Mouse (Mus musculus): ENCODE results near the gene Gm28230. TPM values are rescaled to one million over a fixed set of nuclear protein-coding genes. Genes with fewer than 3 reads are reported as not detected.

Gene Gm28230
- polyA plus RNA-seq, 1 experiment, result not detected

DNA sequence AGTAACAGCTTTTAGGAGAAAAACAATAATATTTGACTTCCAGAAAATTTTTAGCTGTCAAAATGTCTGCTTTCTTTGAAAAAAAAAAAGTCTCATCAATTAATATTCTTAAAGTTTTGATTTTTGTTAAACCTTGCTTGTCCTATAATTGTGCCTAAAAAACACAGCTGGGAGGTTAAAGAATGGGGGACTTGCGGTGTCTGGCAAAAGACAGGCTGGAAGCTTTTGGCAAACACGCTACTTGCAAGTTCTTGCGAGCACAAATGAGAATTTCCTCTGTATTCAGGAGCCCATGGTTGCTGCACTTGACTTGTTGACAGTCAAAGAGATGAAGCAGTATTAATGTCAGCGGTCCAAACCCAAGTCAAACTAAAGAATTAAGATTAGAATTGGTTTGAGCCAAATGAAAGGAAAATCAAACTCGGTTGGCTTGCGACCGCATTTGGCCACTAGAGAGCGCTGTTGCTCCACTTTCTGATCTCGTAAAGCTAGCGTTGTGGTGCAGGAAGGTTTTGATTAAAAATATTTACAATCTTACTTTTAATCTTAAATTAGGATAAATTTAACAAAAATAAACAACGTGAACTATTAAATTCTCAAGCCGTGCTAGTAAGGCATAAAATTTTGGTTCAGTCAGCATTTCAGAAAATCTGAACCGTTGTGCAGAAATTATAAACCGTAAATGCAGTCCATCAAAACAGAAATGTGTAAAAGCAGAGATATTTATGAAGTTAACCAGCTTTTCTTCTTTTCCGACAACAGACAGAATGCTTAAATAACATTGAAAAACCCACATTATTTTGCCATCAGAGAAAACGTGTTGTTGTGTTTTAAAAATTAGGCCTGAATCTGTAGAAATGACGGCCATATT, 24.3 kb upstream of the Gm28230 start:
- 13% methylated on average over 17 of the region's 17 CpGs for WGBS
- peak; percentile 39; the same call in 1 of the 2 replicates for TF ChIP-seq CTCF (IDR thresholded peaks at IDR 0.05; ENCODE audit: insufficient read depth, low read depth, low read length)
- no peak for TF ChIP-seq POLR2A (IDR thresholded peaks at IDR 0.05; ENCODE audit: insufficient read depth, low read depth, low read length)
- Histone ChIP-seq H3K27ac (ENCODE audit: insufficient read depth, low read depth, low read length) (no peak overlapping the region), H3K4me3 (ENCODE audit: insufficient read depth, low read depth, low read length) (no peak overlapping the region), H3K4me1 (ENCODE audit: control insufficient read depth, insufficient read depth, low read length) (peaks cover 8% of the 10 kb centered on the region; the same call in 1 of the 2 replicates)

DNA sequence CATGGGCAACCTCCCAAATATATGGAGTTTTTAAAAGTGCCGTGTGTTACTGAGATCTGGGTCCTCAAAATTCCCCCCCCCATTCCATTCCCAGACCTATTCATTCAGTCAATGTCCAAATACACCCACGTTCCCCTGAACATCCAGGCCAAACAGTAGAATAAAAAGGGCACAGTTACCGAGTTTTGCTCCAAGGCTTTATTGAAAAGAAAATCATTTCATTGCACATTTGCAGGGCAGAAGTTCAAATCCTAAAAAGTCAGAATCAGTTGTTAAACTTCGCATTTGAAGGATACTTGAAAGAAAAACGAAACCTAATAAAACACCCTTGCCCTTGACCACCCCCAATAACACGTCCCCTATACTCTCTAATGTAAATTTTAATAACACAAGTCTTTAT, 23.7 kb upstream of the Gm28230 start:
- H3K4me1 ChIP-seq (ENCODE audit: control insufficient read depth, insufficient read depth, low read length), result peaks cover 8% of the 10 kb centered on the region; the same call in 1 of the 2 replicates
- no peak for TF ChIP-seq POLR2A (IDR thresholded peaks at IDR 0.05; ENCODE audit: insufficient read depth, low read depth, low read length)
- TF ChIP-seq CTCF (IDR thresholded peaks at IDR 0.05; ENCODE audit: insufficient read depth, low read depth, low read length), result no peak
- H3K4me3 ChIP-seq (ENCODE audit: insufficient read depth, low read depth, low read length), result no peak overlapping the region
- no peak overlapping the region for H3K27ac ChIP-seq (ENCODE audit: insufficient read depth, low read depth, low read length)
- WGBS, result 20% methylated on average over 6 of the region's 6 CpGs

DNA sequence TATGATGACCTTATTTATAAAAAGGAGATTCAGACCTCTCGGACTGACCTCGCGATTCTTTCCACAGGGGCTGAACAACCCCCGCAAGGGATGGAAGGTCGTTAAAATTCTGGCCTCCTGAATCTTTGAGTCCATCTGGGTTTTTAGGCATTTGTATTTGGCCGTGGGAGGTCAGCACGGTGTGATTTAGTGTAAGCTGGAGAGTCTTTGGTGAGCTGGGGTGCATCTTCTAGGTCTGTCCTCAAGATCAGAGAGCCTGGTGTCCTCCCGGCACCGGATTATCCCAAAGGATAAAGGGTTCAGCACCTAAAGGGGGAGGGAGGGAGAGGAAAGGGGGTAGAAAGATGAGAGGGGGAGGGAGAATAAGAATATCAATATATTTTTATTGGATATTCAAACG, 23.2 kb upstream of the Gm28230 start:
- Histone ChIP-seq H3K27ac (ENCODE audit: insufficient read depth, low read depth, low read length) (no peak overlapping the region), H3K4me3 (ENCODE audit: insufficient read depth, low read depth, low read length) (no peak overlapping the region), H3K4me1 (ENCODE audit: control insufficient read depth, insufficient read depth, low read length) (0 out of 2 replicates have a peak, but pooled peaks cover 3% of the 10 kb centered on the region)
- 7% methylated on average over 10 of the region's 10 CpGs for WGBS
- TF ChIP-seq CTCF (IDR thresholded peaks at IDR 0.05; ENCODE audit: insufficient read depth, low read depth, low read length) (no peak), POLR2A (IDR thresholded peaks at IDR 0.05; ENCODE audit: insufficient read depth, low read depth, low read length) (no peak)

DNA sequence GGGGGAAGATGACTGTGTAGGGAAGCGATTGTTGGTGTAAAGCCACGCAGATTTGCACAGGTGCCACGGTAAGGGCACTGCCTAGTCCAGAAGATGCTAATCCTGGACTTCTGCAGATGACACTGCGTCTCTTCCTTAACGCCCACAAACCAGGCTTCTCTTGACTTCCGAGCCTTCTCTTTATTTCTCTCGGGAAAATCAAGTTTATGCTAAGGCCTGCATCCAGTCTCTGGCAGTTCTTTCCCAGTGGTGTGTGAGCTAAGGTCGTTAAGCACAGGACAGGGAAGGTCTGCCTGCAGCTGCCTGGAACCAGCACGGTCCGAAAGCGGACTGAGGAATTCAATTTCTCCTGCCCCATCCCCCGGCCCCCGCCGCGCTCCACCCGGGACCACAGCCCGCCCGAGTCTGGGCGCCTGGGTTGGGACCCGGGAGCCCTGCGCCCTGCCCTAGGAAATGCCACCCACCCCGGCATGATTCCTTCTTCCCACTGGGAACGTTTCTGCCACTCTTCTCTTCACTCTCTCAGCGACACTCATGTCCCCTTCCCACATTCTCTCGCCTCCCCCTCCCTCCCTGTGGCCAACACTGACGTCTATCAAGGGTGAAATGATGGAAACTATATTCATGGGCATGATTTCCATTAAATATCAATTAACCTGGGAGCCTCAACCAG, 22.7 kb upstream of the Gm28230 start:
- 4% methylated on average over 26 of the region's 26 CpGs for WGBS
- TF ChIP-seq CTCF (IDR thresholded peaks at IDR 0.05; ENCODE audit: insufficient read depth, low read depth, low read length) (no peak), POLR2A (IDR thresholded peaks at IDR 0.05; ENCODE audit: insufficient read depth, low read depth, low read length) (no peak)
- Histone ChIP-seq H3K27ac (ENCODE audit: insufficient read depth, low read depth, low read length) (no peak overlapping the region), H3K4me3 (ENCODE audit: insufficient read depth, low read depth, low read length) (no peak overlapping the region), H3K4me1 (ENCODE audit: control insufficient read depth, insufficient read depth, low read length) (0 out of 2 replicates have a peak, but pooled peaks cover 3% of the 10 kb centered on the region)

DNA sequence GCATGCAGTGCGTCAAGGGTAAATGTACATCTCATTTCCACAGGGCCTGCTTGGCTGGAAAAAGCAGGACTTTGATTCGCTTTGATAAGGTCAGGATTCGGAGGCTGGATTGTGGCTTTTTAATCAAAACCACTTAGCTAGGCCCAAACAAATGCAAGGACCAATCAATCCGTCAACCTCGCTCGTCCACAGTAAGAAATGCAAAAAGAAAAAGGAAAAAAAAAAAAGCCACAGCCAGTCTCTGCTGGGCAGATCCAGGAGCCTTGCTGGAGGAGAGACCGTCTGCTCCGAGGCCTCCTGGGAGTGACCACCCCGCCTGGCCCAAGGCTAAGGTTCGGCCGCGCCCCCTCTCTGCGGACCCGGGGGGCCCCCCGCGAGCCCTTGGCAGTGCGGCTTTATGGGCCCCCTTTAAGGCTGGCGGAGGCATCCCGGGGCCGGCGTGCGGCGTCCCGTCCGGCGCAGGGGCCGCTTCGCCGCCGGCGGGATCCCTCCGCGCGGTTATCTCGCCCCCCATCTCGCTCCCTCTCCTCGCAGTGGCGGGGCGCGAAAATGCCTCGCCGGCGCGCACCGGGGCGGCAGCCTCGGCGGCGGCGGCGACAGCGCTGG, 22.0 kb upstream of the Gm28230 start, which contains the start of gene Hoxd8:
Gene Hoxd8, plus strand, starts transcription at position 223 of the 606 bp plus-strand sequence.
- TF ChIP-seq CTCF (IDR thresholded peaks at IDR 0.05; ENCODE audit: insufficient read depth, low read depth, low read length), result no peak
- 2% methylated on average over 48 of the region's 52 CpGs for WGBS
- no peak within 1 kb of the TSS for H3K27ac ChIP-seq (ENCODE audit: insufficient read depth, low read depth, low read length)
- H3K4me1 ChIP-seq (ENCODE audit: control insufficient read depth, insufficient read depth, low read length), result 0 out of 2 replicates have a peak, but pooled peaks cover 3% of the 10 kb centered on the region
- H3K4me3 ChIP-seq (ENCODE audit: insufficient read depth, low read depth, low read length), result peak within 1 kb of the TSS; percentile 13; the same call in 1 of the 2 replicates

DNA sequence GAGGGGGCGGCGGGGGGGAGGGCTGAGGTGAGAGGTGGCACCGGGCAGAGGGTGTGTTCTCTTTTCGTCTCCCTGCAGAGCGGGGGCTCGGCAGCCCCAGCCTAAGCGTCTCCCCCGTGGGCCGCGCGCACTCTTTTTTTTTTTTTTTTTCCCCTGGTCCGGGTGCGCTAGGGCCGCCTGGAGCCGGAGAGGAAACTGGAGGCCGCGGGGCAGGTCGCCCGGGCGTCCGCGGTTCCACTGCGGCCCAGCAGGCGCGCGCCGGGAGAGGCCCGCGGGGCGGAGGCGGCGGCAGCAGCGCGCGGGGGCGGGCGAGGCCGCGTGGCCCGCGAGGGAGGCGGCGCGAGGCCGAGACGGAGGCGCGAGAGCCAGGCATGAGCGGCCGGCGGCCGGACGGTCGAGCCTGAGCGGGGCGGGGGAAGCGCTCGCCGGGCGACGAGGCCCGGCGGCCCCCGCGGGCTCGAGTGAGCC, 21.5 kb upstream of the Gm28230 start:
- TF ChIP-seq CTCF (IDR thresholded peaks at IDR 0.05; ENCODE audit: insufficient read depth, low read depth, low read length) (no peak), POLR2A (IDR thresholded peaks at IDR 0.05; ENCODE audit: insufficient read depth, low read depth, low read length) (no peak)
- Histone ChIP-seq H3K4me3 (ENCODE audit: insufficient read depth, low read depth, low read length) (peak overlapping the region; percentile 13; the same call in 1 of the 2 replicates), H3K27ac (ENCODE audit: insufficient read depth, low read depth, low read length) (no peak overlapping the region), H3K4me1 (ENCODE audit: control insufficient read depth, insufficient read depth, low read length) (0 out of 2 replicates have a peak, but pooled peaks cover 3% of the 10 kb centered on the region)
- whole genome bisulfite sequencing, result 5% methylated on average over 60 of the region's 66 CpGs

DNA sequence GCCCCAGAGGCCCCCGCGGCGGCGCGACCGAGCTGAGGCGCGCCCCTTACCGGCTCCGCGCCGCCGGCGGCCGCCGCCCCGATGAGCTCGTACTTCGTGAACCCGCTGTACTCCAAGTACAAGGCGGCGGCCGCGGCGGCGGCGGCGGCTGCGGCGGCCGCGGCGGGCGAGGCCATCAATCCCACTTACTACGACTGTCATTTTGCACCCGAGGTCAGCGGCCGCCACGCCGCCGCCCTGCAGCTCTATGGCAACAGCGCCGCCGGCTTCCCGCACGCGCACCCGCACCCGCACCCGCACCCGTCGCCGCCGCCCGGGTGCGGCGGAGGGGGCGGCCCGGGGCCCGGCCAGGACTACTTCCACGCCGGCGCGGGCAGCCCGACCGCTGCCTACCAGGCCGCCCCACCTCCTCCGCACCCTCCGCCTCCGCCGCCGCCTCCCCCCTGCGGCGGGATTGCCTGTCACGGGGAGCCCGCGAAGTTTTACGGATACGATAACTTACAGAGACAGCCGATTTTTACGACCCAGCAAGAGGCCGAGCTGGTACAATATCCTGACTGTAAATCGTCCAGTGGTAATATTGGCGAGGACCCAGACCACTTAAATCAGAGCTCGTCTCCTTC, 20.9 kb upstream of the Gm28230 start:
- 0 out of 2 replicates have a peak, but pooled peaks cover 3% of the 10 kb centered on the region for H3K4me1 ChIP-seq (ENCODE audit: control insufficient read depth, insufficient read depth, low read length)
- under 1% methylated on average over 85 of the region's 85 CpGs for WGBS
- H3K4me3 ChIP-seq (ENCODE audit: insufficient read depth, low read depth, low read length), result peak overlapping the region; percentile 13; the same call in 1 of the 2 replicates
- no peak for TF ChIP-seq POLR2A (IDR thresholded peaks at IDR 0.05; ENCODE audit: insufficient read depth, low read depth, low read length)
- no peak for TF ChIP-seq CTCF (IDR thresholded peaks at IDR 0.05; ENCODE audit: insufficient read depth, low read depth, low read length)
- no peak overlapping the region for H3K27ac ChIP-seq (ENCODE audit: insufficient read depth, low read depth, low read length)

DNA sequence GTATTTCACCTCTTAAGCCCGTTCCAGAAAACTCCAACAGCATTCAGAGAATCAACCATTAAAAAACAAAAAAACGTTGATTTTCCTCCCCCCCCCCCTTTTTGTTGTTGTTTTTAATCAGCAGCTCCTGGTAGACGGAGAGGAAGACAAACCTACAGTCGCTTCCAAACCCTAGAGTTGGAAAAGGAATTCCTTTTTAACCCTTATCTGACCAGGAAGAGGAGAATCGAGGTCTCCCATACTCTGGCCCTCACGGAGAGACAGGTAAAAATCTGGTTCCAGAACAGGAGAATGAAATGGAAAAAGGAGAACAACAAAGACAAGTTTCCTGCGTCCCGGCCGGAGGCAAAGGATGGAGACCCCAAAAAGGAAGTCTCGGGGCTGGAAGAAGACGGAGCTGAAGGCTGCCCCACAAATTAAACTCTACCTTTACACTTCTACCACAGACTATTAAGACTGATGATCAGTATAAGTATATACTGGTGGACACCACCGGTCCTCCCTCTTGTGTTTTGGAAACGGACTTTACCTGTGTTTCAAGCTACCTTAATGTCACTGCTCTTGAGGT, 20.1 kb upstream of the Gm28230 start:
- Histone ChIP-seq H3K4me3 (ENCODE audit: insufficient read depth, low read depth, low read length) (no peak overlapping the region), H3K27ac (ENCODE audit: insufficient read depth, low read depth, low read length) (no peak overlapping the region), H3K4me1 (ENCODE audit: control insufficient read depth, insufficient read depth, low read length) (0 out of 2 replicates have a peak, but pooled peaks cover 3% of the 10 kb centered on the region)
- 4% methylated on average over 13 of the region's 13 CpGs for WGBS
- no peak for TF ChIP-seq POLR2A (IDR thresholded peaks at IDR 0.05; ENCODE audit: insufficient read depth, low read depth, low read length)
- TF ChIP-seq CTCF (IDR thresholded peaks at IDR 0.05; ENCODE audit: insufficient read depth, low read depth, low read length), result no peak
